Mouse (Mus musculus): ENCODE measurements at regions not wholly inside any gene's neighbourhood (a gene's known extent, or its start where the extent isn't known, plus 50 kb on each side); places are given as distances from the start of the nearest gene placed in this dataset.

GRCm38 (mm10) chr9:115364919-115365861 is 55.0 kb upstream of the Stt3b start:
- TF ChIP-seq CTCF (IDR thresholded peaks at IDR 0.05; ENCODE audit: low read depth, low read length) (peak; percentile 4; the same call in 1 of the 2 replicates), POLR2A (IDR thresholded peaks at IDR 0.05; ENCODE audit: extremely low read depth, insufficient read depth, low read length) (no peak)
